Mouse (Mus musculus): ENCODE data around the gene Pnpo. TPM values are rescaled to one million over a fixed set of nuclear protein-coding genes. Genes with fewer than 3 reads are reported as not detected.

Pnpo gene
- polyA plus RNA-seq, 1 experiment from 2014 or later = 18.3 TPM

- H3K9me3 ChIP-seq = no peaks in the 10 kb centered on the region
- WGBS = 46% methylated on average over 14 of the region's 14 CpGs
- H3K4me1 ChIP-seq (replicated peaks) = peaks cover 35% of the 10 kb centered on the region
- no peak overlapping the region for H3K4me3 ChIP-seq (replicated peaks)
- no peak for ATAC-seq
- H3K27ac ChIP-seq = peak overlapping the region; percentile 32; the same call in 1 of the 2 replicates
- no peaks in the 10 kb centered on the region for H3K36me3 ChIP-seq
- no peaks in the 10 kb centered on the region for H3K27me3 ChIP-seq
- no peak overlapping the region for H3K9ac ChIP-seq (replicated peaks)
- no peak overlapping the region for H3K4me2 ChIP-seq (replicated peaks)
Observed at GRCm38 (mm10) chr11:96891784-96892527, 51.8 kb downstream of the Pnpo start.

Other genes starting within 250 kb of the Pnpo start
- 45.6 and 47.4 TPM in 2 replicates for gene Snx11, start 166.4 kb downstream of the Pnpo start, polyA plus RNA-seq (2015; fragmentation: Nextera tagmentation; extraction: Ambion mirVana)
- 130 and 137 TPM in 2 replicates for gene Cbx1, start 154.9 kb downstream of the Pnpo start, polyA plus RNA-seq (2015; fragmentation: Nextera tagmentation; extraction: Ambion mirVana)
- 67.8 and 69.0 TPM in 2 replicates for gene Nfe2l1, start 114.0 kb downstream of the Pnpo start, polyA plus RNA-seq (2015; fragmentation: Nextera tagmentation; extraction: Ambion mirVana)
- 14.8 and 19.7 TPM in 2 replicates for gene Copz2, start 94.1 kb downstream of the Pnpo start, polyA plus RNA-seq (2015; fragmentation: Nextera tagmentation; extraction: Ambion mirVana)
- gene Cdk5rap3, start 27.5 kb downstream of the Pnpo start, polyA plus RNA-seq (2015; fragmentation: Nextera tagmentation; extraction: Ambion mirVana) = 103 and 104 TPM in 2 replicates
- gene Prr15l, start 15.9 kb downstream of the Pnpo start, polyA plus RNA-seq (2015; fragmentation: Nextera tagmentation; extraction: Ambion mirVana) = 0.10 TPM in 1 of 2 replicates, not detected in the other
- 18.5 and 19.6 TPM in 2 replicates for gene Sp2, start 39.0 kb upstream of the Pnpo start, polyA plus RNA-seq (2015; fragmentation: Nextera tagmentation; extraction: Ambion mirVana)
- 0.07 and 0.13 TPM in 2 replicates for gene Sp6, start 69.4 kb upstream of the Pnpo start, polyA plus RNA-seq (2015; fragmentation: Nextera tagmentation; extraction: Ambion mirVana)
- 18.4 and 18.6 TPM in 2 replicates for gene Scrn2, start 86.0 kb upstream of the Pnpo start, polyA plus RNA-seq (2015; fragmentation: Nextera tagmentation; extraction: Ambion mirVana)
- 2.5 and 3.2 TPM in 2 replicates for gene Lrrc46, start 97.4 kb upstream of the Pnpo start, polyA plus RNA-seq (2015; fragmentation: Nextera tagmentation; extraction: Ambion mirVana)
- gene Mrpl10, start 97.6 kb upstream of the Pnpo start, polyA plus RNA-seq (2015; fragmentation: Nextera tagmentation; extraction: Ambion mirVana) = 58.2 and 62.0 TPM in 2 replicates
- gene Osbpl7, start 106.6 kb upstream of the Pnpo start, polyA plus RNA-seq (2015; fragmentation: Nextera tagmentation; extraction: Ambion mirVana) = 11.3 and 11.8 TPM in 2 replicates
- 0.08 and 0.16 TPM in 2 replicates for gene Tbx21, start 171.3 kb upstream of the Pnpo start, polyA plus RNA-seq (2015; fragmentation: Nextera tagmentation; extraction: Ambion mirVana)
- gene Tbkbp1, start 207.5 kb upstream of the Pnpo start, polyA plus RNA-seq (2015; fragmentation: Nextera tagmentation; extraction: Ambion mirVana) = 5.6 and 6.7 TPM in 2 replicates
- 43.0 and 47.3 TPM in 2 replicates for gene Kpnb1, start 243.9 kb upstream of the Pnpo start, polyA plus RNA-seq (2015; fragmentation: Nextera tagmentation; extraction: Ambion mirVana)